Mouse (Mus musculus) 3134 (cell line): ENCODE data around the gene Ptprm.

ENCODE experiments used
- DNase-seq: peaks from one replicate; pipeline ENCODE4 v3.0.0-alpha.2; 2011; ENCODE audit warnings: low spot score; ENCODE audit not compliant: insufficient read length; ENCODE audit errors: extremely low read depth

The Ptprm gene

DNA sequence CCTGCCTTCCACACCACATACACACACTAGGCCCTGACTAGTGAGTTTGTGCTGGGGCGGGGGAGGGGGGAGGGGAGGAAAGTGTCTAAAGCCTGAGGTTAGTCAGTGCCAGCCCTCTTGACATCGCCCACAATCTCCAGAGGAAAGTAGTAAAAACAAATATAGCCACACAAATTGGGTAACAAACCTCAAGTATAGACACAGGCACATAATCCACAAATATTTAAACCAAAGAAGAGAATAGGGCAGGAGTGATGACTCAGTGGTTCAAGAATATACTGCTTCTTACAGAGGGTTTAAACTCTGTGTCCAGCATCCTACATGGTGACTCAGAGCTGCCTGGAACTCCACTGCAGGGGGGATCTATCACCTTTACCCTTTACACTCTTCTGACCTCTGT is 203.8 kb downstream of the Ptprm start:
- peak; percentile 75 for DNase-seq

DNA sequence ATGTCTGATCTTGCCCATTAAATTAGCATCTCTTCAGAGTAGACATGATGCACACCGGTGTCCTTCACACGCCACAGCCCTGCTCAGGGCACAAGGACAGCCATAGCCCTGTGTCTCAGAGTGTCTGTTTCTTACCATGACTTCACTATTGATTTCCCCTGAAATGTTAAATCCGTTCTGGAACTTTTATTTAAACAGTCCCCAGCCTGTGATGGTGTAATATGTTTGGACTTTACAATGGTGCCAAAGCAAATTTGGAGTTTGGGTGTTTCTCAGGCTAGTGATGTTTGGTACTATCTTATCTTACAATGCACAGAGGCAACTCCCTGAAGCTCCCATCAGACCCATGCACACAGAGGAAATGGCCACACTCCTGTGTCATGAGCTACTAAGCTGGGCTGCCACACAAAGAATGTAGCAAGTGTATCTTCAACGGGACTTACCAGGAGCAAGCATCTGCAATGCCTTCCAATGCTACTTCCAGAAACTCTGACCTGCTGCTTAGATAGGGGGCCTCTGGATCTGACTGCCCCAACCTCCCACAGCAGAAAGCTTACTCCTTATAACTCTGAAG is 212.0 kb downstream of the Ptprm start:
- DNase-seq: no peak

DNA sequence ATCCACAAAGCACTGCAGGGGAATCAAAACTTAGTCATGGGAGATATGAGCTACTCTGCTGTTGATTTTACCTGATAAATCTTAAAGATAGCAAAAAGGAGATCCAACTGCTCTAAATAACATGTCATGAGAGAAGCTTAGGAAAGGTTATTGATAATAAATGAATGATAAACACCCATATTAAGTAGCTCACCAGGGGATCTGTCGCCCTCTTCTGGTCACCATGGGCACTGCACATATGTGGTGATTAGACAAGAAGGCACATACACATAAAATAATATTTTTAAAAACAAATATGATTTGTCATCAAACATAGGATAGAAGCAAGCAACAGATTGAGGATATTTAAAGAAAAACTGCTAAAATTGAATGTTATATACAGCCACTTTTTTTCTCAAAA is 213.8 kb downstream of the Ptprm start:
- DNase-seq: no peak

DNA sequence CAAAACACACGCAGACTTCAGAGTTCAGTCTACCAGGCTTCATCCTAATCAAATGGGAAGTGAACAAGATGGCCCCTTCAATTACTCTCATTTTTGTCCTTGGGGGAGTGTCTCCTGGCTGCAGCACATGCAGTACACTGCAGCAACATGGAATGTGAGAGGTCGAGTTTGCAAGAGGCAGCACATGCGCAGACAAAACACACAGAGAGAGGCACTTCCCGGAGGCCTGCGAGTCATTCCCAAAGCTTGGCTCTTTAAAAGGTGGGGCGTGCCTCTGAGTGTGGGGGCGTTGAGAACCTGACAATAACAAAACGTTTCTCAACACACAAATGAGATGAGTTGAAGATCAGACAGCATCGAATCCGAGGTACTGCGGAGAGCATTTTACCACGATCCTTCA is 215.3 kb downstream of the Ptprm start:
- no peak for DNase-seq

DNA sequence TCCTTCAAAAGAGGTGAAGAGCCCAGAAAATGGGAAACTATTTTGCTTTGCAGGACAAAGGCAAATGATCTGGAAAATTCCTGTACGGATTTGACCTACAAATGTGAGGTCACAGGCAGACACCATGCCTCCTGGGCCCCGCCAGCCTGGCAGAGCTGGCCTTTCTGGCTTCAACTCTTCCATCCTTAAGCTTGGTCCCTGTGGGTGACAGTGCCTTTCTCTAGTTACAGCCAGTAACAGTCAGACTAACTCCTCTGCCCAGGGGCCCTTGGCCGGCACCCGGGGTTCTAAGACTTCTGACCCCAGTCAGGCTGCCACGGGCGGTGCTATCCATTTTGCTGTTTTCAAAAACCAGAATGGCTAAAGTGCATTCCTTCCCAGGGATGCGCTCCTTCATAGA is 217.4 kb downstream of the Ptprm start:
- DNase-seq: no peak

DNA sequence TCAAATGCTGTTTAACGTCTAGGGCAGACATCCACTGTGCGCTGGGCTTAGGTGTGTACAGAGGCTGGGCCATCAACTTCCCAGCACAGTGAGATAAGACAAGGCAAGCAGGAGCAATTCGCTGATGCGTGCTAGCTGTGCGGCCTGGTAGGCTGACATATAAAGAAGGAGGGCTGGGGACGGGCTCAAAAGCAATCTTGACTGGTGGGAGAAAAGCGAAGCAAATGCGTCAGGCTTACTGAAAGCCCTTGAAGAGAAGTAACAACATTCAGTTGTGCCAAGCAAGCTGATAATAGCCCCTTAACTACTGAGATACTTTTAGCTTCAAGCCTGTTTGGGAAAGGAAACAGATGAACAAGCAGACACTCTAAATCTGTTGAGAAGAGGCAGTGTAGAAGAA is 217.8 kb downstream of the Ptprm start:
- no peak for DNase-seq

DNA sequence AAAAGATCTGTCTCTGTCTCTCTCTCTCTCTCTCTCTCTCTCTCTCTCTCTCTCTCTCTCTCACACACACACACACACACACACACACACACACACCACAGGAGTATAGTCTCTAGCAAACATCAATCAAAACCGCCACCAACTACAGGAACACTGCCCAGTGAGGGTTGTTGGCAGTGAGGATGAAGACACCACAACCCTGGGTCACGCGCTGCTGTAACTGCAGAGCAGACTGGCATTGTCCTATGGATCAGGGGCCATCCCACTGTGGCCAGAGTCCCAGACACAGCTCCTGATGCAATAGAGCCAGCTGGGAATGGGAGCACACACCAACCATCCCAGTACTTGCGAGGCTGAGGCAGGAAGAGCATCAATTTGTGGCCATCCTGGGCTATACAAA is 220.0 kb downstream of the Ptprm start:
- DNase-seq: no peak

DNA sequence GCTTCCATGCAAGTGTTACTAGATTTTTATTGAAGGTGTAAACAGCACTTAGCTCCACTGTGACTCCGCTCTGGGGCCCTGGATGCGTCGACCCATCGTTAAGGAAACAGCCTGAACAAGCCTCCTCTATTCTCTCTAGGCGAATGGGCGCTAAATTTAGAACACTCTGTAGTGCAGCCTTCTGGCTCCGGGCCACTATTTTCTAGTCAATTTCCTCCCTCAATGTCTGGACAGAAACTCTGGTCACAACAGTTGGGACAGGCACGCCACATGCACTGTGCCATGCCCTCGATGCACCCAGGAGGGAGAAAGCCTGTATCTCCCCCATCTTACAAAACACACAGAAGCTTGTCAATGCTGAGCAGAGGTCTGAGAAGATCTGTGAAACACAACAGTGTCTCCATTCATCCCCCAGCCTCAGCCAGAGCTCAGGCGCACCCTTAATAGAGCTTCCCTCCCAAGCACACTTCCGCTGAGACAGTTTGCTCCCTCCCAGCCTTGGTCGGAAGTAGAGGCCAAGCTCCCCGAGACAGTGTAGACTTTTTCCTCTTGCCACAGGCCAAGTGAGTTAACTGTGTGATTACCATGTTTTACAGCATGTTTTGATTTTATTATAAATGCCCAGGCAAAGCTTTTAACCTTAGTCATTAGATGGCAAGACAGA is 220.7 kb downstream of the Ptprm start:
- no peak for DNase-seq

DNA sequence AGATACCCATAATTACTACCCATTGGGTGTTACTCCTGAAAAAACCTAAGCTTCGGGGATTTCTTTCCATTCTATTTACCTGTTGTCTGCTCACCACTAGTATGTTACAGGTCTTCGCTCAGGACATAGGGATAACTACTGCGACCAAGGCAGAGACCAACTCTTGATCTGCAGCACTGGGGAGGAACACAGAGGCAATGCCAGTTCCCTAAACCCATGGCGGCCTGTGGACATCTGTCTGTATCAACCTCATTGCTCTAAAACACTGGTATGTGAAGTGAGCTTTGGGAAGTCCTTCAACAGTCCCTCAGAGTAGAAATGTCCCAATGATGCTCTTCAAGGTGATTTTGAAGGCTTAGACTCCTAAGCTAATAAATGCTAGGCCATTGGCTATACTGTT is 221.2 kb downstream of the Ptprm start:
- no peak for DNase-seq

DNA sequence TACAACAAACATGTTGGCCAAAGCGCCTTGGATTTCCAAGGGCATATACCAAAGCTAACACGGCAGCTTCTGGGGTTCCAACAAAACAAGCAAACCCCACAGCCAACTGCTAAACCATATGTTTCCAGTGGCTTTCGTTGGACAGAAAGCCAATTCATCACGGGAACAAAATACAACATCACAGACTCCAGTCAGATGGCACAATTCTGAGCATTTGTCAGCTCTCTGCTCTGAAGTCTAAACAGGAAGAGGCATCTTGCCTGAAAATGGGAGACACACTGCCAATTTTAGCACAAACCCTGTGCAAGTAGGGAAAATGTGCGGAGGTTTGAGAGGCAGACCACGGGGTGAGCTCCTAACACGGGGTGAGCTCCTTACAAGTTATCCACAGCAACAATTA is 226.7 kb downstream of the Ptprm start:
- no peak for DNase-seq

DNA sequence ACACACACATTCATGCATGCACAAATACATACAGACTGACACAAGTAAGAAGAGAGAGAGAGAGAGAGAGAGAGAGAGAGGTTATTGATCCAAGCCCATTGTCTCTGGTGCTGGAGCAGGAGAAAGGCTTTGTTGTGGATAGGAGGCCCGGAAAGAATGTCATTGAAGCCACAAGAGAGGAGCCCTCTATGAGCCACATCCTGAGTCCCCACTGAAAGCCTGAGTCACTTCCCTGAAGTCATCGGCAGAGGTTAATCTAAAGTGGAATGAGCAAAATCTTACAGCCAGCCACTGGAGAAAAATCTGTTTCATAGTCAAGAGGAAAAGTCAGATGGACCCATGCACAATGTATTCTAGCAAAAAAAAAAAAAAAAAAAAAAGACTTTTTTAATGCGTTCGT is 228.7 kb downstream of the Ptprm start:
- peak; percentile 54 for DNase-seq

DNA sequence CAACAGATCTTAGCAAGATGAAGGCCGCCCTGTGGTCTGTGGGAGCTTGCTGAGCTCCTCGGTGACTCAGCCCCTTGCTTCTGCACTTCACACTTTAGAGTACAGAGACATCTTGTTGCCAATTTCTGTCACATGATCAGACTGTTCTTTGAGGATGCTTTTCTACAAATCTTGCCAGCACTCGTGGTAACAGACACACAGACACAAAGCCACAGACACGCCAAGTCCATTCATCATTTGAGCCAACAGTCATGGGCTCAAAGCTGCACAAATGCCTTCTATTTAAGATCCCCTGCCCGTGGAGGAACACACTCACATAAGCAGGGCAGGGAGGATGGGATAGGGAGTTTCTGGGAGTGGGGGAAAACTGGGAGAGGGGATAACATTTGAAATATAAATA is 230.0 kb downstream of the Ptprm start:
- DNase-seq: peak; percentile 79

DNA sequence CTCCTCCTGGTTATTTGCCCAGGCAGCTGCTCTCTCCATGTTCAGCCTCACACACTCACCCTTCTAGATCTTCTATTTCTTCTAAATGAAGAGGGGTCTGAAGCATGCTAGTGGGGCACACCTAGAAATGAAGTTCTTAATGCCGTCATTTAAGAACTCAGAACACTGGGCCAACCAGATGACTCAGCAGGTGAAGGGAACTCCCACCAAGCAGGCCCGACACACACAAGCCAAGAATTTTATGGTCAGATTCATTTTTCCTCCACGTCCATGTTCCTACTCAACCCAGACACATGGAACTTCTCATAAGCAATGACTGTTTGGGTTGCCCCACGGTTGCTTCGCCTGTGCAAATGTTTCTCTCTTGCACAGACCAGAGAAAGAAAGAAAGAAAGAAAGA is 230.5 kb downstream of the Ptprm start:
- peak; percentile 57 for DNase-seq

DNA sequence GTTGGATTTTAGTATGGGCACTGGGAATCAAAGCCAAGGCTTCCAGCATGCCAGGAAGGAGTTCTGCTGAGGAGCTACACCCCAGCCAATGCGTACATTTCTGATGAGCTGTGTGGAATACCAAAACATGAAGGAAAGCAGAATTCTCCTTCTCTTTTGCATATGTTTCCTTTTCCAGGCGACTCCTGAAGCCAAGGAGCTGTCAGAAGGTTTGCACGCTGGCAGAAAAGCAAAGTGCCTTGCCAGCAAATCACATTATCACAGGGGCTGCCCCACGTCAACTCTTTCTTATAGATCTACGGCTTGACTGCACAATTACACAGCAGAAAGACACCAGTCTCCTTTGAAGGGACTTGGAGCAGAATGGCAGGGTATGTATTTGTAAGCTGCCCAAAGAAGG is 233.4 kb downstream of the Ptprm start:
- no peak for DNase-seq

DNA sequence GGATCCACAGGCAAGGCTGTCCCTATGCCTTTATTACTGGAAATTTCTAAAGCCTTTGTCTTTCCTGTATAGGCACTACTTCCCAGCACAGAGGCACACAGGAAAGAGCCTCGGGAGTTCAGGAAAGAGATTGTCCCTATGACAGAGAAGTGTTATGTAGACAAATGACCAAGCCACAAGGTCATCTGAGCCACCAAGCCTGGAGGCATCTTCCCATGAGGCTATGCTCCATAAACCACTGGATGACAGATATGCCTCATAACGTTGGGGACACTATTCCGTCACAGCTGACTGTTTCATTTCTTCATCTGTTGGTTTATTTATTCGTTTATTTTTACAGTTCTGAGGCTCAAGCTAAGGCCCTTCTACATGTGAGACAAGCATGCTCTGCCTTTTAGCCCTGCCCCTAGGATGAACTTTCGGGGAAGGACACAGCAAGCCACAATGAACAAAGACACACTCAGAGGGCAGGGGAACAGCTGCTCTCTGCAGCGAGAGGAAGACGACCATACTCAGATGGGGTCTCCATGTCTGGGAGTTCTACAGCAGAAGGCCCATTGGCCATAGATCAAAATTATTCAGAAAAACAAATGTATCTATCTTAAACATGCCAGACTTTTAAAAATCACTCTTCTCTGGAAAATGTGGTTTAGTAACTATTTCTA is 235.4 kb downstream of the Ptprm start:
- no peak for DNase-seq

DNA sequence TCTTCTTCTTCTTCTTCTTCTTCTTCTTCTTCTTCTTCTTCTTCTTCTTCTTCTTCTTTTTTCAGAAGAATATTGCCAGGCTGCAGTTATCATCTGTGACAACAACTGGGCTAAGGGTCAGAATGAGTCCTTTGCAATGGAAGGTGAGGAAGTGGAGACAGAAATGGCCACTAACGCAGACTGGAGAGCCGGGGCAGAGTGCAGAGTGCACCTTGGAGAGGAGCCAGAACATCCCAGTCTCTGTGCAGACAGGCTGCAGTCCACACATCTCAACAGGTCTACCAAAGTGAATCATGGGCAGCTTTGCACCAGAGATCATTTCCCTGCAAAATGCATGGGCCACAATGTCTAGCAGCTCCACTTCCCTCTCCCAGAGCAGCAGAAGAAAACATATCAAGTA is 239.4 kb downstream of the Ptprm start:
- no peak for DNase-seq

DNA sequence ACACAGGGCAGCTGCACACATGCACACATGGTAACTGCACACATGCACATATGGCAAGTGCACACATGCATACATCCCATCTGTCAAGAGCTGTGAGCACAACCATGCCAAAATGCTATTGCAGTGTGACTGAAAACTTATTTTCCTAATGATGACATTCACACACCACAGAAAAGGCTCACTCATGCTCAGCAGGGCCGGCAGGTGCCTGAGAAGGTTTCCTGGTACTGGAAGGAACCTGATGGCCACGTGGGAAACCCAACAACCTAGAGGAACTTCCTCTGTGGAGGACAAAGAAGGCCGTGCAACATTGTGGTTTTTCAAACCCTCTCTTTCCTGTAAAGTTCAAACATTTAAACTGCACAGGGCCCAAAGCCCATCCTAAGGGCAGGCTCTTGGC is 241.6 kb downstream of the Ptprm start:
- DNase-seq: no peak

DNA sequence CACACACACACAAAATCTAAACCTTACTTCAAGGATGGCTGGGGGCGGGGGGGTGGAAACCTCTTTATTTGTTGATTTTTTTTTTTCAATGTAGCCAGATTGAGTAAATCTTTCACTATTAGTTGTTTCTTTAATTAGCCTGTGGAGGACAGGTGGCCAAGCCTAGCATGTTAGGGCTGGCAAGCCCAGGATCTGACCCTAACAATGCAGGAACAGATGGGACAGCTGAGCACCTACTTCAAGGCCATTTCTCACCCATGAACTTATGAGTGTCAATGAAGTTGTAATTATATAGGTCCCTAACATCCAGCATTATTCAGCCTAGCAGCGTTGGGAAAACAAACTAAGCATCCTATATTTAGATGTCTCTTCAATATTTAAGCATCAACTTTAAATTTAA is 248.1 kb downstream of the Ptprm start:
- no peak for DNase-seq

DNA sequence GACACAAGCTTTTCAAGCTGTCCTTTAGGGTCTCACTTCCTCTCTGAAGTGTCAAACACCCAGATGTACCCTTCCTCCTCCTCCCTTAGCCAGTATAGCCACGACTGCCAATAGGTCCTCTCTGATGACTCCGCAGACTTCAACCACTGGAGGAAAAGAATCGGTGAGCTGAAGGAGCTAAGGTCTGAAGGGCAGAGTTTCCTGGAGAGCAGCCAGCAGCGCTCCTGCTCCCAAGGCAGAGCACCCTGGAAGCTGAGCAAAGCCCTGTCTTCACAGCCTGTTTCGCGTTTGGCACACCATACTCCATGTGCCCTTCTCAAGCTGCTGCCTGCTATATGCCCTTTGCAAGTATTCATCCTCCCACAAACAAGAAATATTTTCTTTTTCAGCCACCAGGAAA is 252.2 kb downstream of the Ptprm start:
- no peak for DNase-seq

DNA sequence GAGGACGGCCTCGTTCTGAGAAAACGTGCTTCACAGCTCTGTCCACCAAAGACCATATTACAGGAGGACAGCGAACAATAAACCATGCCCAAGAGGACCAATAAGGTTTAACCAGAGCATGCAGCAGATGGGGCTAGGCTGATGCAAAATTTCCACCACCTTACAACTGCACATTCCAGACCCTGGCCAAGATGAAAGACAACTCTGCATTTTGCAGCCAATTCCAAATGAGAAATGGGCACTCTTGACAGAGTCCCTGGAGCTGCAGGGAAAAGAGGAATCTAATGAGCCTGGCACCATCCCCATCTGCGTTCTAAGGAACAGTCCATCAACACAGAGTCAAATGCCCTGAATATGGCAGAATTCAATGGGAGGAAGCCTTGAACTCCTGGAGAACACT is 263.3 kb downstream of the Ptprm start:
- DNase-seq: no peak

DNA sequence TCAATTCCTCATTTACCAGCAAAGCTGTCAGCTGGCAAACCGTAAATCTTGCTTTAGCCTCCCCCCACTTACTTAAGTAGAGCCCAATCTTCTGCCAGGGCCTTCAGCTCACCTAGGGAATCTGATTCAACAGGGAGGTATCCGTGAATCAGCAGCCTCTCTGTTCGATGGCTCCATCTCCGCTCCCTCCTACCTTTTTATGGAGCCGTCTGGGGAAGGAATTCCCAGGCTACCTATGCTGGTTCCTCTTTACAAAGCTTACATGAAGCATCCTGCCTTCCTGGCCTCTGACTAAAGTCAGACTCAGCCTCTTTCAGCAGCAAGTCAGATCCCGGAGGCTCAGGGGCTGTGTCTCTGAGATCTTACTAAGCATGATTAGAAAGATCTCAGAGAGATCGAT is 264.1 kb downstream of the Ptprm start:
- no peak for DNase-seq

DNA sequence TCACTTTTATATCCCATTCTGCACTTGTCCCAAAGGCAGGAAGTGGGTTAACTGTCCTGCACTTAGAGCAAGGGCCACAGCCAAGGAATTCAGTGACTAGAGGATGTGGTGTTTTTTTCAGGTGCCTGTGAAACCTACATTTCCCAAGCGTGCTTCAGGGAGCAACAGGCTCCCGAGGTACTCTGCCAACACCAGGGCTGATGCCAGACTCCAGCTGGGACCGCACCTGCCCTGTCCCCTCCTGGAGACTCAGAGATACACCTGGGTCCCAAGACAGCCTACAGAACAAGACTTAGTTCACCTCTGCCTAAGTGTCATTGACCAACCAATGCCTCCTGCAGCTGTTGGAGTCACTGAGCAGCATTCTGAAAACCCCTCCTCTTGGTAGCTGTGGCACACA is 264.6 kb downstream of the Ptprm start:
- DNase-seq: peak; percentile 7
